Mouse (Mus musculus) c-Kit-negative CD71-positive TER-119-positive erythroid progenitor cells, embryonic 14.5 days (primary cell): ENCODE measurements around the gene Pkp4.

Experiments
- DNase-seq: peaks from one replicate; pipeline ENCODE4 v3.0.0-alpha.2; 2013; ENCODE audit warnings: low read depth, low spot score

The Pkp4 gene

GRCm38 (mm10) chr2:59184107-59185064 lies 23.7 kb downstream of the Pkp4 start:
- DNase-seq, result no peak

- no peak for DNase-seq
These were observed 25.5 kb downstream of the Pkp4 start for GRCm38 (mm10) chr2:59186122-59186521.

GRCm38 (mm10) chr2:59186966-59187365 lies 26.3 kb downstream of the Pkp4 start:
- DNase-seq, result no peak

- no peak for DNase-seq
These were observed 27.7 kb downstream of the Pkp4 start for GRCm38 (mm10) chr2:59188306-59188705.

GRCm38 (mm10) chr2:59189661-59190185 lies 29.1 kb downstream of the Pkp4 start:
- no peak for DNase-seq

- no peak for DNase-seq
These were observed 29.5 kb downstream of the Pkp4 start for GRCm38 (mm10) chr2:59190186-59190585.

- DNase-seq, result no peak
These were observed 30.8 kb downstream of the Pkp4 start for GRCm38 (mm10) chr2:59191466-59191865.

GRCm38 (mm10) chr2:59193117-59193516 lies 32.5 kb downstream of the Pkp4 start:
- no peak for DNase-seq

GRCm38 (mm10) chr2:59197156-59197555 lies 36.5 kb downstream of the Pkp4 start:
- no peak for DNase-seq

GRCm38 (mm10) chr2:59199476-59199976 lies 38.9 kb downstream of the Pkp4 start:
- DNase-seq, result no peak

GRCm38 (mm10) chr2:59200511-59200910 lies 39.9 kb downstream of the Pkp4 start:
- no peak for DNase-seq

GRCm38 (mm10) chr2:59202930-59203329 lies 42.3 kb downstream of the Pkp4 start:
- no peak for DNase-seq

- DNase-seq, result no peak
These were observed 43.2 kb downstream of the Pkp4 start for GRCm38 (mm10) chr2:59203627-59204425.

- DNase-seq, result no peak
These were observed 44.4 kb downstream of the Pkp4 start for GRCm38 (mm10) chr2:59205092-59205491.

- DNase-seq, result no peak
These were observed 45.5 kb downstream of the Pkp4 start for GRCm38 (mm10) chr2:59206190-59206589.

GRCm38 (mm10) chr2:59207240-59207639 lies 46.6 kb downstream of the Pkp4 start:
- no peak for DNase-seq

- DNase-seq, result no peak
These were observed 47.1 kb downstream of the Pkp4 start for GRCm38 (mm10) chr2:59207725-59208124.

GRCm38 (mm10) chr2:59208276-59208675 lies 47.6 kb downstream of the Pkp4 start:
- DNase-seq, result no peak

GRCm38 (mm10) chr2:59211051-59211450 lies 50.4 kb downstream of the Pkp4 start:
- DNase-seq, result no peak

- no peak for DNase-seq
These were observed 51.8 kb downstream of the Pkp4 start for GRCm38 (mm10) chr2:59212430-59212829.

- DNase-seq, result no peak
These were observed 52.2 kb downstream of the Pkp4 start for GRCm38 (mm10) chr2:59212846-59213245.

GRCm38 (mm10) chr2:59217931-59218330 lies 57.3 kb downstream of the Pkp4 start:
- DNase-seq, result no peak
